Mouse (Mus musculus) natural killer cell, adult 2 months (primary cell): ENCODE measurements around the gene Mn1.

Experiments
- DNase-seq, 2 experiments: peaks; one replicate each; pipeline ENCODE4 v3.0.0; 2022; ENCODE audit warnings: low spot score in 2 of 2

The Mn1 gene

DNA sequence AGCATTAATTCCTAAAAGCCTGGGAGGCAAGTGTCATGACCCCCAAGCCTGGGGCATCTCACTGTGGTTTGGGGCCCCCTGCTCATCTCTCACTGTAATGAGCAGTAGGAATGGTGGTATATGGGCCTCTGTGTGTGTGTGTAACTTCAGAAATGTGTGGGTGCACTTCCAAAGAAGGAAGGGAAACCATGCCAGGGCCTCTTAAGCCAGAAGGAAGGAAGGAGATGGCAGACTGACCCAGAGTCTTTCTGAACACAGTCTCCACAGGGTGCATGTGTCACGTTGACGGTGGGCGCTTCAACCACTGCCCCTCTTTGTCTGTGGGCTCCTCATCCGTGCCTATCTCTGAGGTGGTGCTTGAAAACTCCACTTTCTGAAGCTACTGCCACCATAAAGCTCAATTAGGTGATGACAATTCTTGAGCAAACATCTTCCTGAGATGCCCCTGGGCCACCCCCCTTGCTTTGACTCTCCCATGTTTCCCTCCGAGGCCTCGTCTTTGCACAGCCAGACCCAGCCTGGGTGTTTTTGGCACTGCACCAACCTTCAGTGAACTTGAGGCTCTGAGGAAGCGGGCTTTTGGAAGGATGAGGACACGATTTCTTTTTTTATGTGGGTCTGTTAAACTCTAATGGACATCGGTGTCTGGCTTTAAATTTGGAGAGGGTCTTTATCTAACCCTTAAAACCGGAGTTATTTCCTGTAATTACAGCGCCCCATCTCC lies 14.0 kb downstream of the Mn1 start:
- DNase-seq: no peak

DNA sequence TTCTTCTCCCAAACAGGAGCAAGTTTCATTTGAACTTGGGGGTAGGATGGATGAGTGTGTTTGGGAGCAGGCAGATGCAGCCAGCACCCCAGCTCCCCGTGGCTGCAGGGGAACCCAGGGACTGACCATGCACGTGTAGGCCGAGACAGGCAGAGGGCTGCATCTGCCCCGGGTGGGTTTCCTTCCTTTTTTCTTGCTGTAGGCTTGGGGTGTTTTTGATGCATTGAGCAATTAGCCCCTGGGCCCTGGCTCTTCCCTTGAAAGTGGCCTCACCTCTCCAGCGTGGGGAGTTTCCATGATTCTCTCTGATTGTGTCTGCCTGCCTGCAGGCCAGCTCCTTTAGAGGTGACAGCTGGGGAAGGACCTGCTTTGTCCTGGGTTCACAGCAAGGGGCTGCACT lies 15.7 kb downstream of the Mn1 start:
- DNase-seq: no peak

DNA sequence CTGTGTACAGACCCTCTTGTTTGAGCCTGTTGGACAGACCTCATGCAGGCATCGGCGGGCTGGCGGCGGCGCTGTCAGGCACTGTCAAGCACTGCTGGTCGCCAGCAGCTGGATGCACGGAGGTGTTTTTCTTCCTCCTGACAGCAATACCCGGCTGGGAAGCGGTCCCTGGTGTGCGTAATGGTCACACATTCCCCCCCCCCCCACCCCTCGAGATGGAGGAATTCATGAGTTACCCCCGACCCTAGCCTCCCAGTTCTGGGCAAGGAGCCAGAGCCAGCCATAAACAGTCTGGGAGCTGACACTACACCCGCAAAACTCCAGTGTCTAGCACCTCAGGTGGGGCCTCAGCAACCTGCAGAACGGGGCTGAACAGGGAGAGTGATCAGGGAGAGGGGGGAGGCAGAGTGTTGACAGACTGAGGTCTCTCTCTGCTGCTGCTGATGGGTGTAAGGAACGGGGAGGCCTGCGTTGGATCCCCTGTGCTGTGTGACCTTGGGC lies 17.2 kb downstream of the Mn1 start:
- no peak for DNase-seq

DNA sequence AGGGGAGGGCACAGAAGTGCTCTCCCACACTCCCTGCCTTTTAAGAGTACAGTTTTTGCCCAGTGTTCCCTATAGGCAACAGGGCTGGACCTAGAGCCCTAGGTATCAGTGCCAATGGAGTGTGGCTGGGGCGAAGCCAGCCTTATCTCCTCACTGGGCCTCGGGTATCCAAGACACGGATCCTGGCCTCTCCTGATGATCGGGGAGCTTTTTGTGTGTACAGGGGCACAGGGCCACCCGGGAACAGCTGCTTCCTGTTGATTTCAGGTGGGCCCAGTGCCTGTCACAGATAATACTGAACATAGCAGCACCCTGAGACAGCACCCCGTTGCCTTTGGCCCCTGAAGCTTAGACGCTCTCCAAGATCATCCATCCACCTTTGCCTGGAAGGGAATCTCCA lies 19.1 kb downstream of the Mn1 start:
- no peak for DNase-seq

DNA sequence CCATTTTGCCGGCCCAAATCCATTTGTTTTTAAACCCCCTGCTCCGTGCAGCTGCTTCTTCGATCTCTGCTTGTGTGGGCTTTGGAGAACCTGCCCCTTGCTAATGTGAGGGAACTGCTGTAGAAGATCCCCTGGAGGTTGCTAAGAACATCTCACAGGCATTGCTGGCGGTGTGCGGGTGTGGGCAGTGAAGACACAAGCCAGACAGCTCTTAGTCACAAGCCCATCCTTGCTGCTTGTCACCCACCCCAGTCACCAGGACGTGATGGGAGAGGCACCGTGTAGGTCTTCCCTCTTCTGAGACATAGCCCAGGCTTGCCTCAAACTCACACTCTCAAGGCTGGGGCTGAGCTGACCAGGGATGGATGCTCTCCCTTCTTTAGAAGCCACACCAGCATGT lies 20.0 kb downstream of the Mn1 start:
- DNase-seq: no peak

DNA sequence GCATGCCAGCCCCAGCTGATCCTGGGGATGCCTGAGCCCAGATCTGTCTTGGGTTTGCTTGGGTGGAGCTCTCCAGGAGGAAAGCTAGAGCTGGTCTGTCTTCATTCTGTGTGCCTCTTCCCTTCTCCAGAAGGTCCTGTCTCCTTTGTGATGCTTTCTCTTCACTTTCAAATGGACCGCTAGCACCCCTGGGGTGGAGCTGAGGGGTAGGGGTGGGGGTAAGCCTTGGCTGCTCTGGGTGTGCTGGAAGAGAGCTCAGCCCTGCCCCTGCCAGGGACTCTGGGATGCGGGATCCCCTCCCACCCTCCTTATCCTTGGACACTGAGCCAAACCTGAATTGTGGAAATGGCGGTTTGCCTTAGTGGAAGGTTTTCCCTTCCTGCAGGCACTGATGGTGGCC lies 21.2 kb downstream of the Mn1 start:
- no peak for DNase-seq

DNA sequence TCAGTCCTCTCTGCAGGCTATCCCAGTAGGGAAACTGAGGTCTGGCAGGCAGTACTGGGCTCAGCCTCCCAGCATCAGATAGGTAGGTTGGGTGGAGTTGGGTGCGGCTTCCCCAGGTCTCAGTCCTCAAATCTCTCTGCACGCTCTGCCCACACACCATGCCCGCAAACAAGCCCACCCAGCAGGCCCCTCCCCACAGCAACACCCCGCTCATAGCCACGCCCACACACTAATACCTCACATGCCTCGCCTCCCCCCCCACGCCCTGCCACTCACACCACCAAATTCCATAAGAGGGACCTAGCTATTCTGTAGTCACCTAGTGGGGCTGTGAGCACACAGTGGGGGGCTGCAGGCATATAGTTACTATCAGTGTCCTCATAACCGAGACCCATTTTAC lies 21.7 kb downstream of the Mn1 start:
- DNase-seq: no peak

DNA sequence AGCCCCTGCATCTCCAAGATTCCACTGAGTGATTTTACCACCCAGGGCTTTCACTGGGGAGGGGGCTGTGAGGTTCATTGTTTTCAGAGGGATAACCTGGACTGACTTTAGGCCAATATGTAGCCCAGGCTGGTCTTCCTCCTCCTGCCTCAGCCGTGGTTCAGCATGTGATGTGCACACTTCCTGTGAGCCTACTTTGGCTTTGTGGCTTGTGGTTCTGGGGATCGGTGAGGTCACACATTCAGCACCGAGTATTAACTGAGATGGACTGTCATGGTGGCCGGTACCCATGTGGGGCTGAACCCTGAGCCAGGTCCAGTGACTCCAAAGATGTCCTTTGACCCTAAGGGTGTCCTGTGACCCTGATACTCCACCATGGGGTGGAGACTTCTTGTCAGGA lies 23.1 kb downstream of the Mn1 start:
- DNase-seq: peak in 1 of 2 experiments; percentile 26

DNA sequence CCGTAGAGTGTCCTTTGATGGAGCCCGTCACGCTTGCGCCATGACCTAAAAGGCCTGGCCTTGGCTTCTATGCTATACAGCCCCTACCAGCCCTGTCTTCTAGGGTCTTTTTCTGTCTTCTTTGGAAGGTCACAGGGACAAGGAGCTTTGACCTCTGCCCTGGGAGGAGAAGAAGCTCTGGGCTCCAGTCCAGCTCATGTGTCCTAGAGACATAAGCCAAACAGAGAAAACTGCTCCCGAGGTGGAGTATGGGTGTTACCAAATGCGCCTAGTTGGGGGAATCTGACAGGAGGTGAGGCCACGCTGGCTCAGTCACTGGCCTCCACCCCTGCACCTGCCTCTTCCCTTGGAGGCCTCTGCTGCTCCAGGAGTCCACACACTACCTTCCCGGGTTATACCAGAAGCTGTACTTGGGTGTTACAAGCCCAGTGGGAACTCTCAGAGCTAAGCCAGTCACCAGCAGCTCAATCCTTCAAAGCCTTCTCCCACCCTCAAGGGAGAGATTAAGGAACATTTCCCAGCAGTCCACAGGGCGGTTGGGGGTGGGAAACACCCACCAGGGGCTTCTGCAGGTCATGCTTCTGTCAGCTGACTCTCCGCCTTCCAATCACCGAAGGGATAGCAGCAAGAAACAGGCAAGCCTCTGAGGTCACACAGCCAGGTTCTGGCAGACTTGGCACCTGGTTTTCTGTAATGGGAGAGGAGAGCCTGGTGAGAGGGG lies 25.1 kb downstream of the Mn1 start:
- DNase-seq: no peak

DNA sequence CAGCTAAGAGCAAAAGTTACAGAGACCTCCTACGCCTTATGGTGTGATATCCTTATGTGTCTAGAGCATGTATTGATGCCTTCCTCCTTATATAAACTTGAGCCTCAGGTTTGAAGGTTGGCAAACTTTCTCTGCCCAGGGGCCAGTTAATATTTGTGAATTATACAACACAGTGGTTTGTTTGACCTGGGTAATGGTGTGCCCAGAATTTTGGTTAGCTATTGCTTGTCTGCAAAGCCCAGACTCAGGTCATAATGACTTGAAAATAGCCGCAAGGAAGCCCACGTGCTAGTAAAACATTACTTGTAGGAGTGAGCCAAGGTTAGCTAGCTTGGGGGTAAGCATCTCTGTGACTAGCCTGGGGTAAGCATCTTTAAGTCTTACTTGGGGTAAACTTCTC lies 26.5 kb downstream of the Mn1 start:
- DNase-seq: no peak

DNA sequence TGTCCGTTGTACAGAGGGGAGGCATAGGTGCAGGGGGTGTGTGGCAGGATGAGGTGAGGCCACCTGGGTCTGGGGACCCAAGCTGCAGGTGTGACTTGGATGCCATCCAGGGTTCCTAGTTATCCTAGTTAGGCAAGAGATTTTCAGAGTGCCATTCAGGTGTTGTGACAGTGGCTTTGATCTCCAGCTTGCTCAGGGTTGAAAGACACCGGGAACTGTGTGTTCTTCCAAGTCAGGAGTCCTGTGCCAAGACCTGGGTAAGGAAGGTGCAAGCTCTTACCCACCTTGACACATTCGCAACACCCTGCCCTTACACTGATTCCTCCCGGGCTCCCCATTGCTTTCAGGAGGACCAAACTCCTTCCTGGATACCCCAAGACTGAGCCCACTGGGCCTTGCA lies 27.2 kb downstream of the Mn1 start:
- no peak for DNase-seq

DNA sequence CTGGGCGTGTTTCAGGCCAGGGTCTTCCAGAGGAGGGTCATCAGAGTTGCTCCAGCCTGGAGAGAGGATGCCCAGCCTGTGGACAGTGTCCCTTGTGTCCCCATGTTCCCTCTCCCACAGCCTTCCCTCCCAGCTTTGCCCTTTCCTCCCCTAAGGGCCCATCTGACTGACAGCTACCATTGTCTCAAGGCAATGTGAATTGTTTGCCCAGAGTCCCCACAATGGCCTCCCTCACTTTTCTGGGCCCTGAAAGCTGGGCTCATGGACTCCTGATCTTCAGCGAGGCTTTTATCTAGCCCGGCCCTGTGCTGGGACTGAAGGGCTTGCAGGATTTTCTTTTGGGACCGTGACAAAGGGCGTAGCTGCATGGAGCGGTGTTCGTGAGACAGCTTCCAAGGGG lies 29.5 kb downstream of the Mn1 start:
- DNase-seq: no peak

DNA sequence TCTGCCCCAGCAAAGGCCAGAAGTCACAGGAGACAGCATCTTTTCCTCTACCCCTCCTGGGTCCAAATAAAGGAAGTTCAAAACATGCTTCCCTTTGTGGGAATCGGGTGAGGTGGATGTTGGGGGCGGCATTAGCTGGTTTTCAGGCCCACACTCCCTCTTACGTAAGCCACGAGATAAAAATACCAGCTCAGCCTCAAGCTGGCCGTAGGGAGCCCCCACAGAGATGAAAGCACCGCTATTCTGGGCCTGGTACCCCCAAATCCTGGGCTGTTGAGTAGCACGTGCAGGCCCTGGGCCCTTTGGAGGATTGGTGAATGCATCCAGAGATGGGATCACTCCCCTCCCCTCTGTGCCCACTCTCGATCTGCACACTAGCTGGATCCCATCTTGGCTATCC lies 32.5 kb downstream of the Mn1 start:
- DNase-seq: no peak

DNA sequence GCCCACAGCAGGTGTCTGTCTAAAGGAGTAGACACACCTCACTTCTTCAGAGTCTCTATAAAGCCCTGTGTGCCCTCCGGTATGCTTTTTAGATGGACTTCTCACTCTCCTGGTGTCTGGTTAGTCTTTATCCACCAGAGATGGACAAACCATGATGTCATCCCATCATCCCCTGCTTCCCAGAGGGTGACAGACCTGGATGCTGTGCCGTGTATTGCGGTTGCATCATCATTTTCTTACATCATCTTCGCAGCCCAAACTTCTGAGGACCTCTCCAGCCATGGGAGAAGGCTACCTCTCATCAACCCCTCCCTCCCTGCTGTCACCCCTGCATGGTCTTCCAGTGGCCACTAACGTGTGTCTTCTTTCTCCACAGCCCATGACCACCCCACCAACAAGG lies 37.1 kb downstream of the Mn1 start:
- DNase-seq: no peak

DNA sequence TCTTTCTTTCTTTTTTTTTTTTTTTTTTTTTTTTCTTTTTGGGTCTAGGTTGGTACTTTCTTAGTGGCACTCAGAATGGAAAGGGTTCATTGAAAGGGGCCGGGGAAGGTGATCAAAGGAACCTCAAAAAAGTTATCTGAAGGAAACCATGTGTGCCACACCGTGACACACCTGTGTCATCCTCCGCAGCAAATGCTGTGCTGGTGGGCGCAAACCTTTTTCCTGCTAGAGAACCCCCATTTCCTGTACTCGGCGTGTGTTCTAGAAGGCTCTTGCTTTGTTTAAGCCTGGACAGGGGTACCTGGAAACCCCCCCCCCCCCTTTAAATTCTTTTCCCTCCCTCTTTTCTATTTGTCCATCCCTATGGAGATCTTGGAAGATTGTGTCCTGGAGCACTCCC lies 37.7 kb downstream of the Mn1 start:
- no peak for DNase-seq

DNA sequence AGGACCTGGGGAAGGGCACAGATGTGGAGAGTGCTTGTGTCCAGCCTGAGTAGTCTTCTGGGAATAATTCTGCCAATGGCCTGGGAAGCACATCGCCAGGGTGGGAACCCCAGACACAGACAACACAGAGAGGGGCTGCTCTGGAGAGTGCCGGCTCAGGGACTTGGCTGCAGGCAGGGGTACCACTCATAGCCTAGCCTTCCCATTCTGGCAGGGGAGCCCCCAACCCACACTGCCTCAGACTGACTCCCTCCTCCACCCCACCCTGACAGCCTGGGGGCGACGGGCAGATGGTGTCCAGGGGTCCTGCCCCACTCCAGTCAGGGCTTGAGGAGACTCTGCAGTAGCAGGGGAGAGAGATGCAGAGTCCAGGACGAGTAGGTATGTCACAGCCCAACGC lies 41.5 kb downstream of the Mn1 start:
- no peak for DNase-seq

DNA sequence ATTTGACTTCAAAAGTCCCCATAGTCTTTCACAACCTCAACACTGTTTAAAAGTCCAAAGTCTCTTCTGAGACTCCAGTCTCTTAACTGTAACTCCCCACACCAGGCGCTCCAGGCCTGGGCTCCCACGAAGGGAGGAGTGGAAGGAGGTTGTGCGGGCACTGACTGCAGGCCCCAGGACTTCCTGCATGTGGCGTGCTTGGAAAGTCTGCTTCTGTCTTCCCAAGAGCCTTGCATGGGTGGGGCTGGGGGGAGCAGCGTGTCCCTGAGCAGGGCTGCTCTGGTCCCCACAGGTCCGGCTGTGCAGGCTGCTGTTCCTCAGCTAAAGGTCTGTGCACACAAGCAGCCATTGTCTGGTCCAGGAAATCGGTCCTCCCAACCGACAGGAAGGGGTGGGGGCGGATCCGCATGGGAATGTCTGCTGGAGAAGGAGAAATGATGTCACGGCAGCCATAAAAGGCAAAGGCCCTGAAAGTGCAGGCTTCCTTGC lies 48.7 kb downstream of the Mn1 start:
- no peak for DNase-seq

DNA sequence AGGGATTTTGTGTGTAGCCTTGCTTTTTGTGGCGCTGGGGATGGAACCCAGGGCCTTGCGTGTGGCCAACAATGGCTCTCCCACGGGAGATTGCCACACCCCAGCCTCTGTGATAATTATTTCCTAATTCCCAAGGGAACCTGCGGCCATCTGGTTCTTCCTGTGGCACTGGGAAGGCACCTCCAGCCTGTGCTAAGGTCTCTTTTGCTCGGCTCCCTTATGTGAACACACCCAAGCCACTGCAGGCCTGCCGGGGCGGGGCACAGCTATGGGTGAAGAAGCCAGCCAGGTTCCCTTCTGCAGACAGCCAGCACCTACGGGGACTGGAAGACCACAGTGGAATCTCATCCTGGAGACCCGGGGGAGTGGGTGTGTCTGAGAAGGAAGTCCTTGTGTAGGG lies 49.3 kb downstream of the Mn1 start:
- DNase-seq: no peak

DNA sequence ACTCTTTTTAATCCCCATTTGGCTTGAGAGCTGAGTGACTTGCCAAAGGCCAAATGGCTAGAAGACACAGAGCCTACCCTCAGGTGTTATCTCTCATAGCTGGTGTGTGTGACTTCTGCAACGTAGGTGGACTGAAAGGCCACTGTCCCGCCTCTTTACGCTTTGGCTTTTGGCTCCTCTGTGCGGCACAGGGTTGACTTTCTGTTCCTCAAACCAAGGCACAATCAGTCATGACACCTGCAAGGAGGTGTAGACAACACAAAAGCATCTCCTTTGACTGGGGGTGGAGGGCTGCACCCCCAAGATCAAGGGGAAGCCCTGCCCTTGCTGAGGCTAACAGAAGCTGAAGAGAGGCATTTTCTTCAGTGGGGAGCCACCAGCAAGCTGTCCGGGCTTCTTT lies 50.5 kb downstream of the Mn1 start:
- peak in 1 of 2 experiments; percentile 10 for DNase-seq

DNA sequence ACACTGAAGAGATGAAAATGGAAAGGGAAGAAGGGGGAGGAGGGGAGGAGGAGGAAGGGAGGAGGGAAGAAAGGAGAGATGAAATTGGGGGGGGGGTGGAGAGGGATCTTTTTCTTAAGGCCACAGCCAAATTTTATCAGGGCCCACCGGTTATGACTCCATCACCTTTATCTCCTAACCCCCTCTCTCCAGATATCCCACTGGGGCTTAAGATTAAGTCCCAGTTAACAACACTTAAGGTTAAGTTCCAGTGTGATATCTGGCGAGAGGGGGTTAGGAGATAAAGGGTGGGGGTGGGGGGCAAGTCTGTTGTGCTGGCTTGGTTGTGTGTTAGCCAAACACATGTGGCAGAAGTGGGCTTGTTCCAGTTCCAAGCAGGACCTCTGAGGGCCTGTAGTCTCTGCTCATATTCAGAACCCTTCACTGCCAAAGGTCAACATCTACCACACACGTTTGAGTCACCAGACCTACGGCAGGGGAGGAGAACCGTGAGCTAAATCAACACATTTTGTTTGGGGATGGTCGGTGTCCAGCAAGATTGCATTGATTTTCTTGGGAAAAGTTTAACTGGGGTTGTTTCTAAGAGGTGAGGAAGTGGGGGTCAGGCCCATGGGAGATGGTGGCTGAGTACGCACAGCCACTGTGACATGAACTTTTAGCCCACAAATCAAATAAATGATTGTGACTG lies 52.2 kb downstream of the Mn1 start:
- no peak for DNase-seq

DNA sequence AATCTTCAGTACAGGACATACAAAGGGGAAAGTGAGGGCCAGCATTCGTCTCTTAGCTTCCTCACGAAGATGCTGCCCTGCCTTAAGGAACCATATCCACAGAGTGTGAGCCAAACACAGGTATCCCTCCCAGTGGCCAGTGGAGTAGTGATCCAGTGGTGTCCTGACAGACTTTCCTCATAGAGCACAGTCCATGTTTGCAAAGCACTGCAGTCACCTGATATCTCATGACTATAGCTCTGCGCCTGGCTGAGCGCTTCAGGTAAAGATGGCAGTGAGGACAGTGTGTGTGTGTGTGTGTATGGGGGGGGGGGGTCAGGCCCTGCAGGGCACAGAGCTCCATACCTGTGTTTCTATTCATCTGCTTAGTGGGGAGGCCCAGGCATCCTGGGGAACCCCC lies 53.7 kb downstream of the Mn1 start:
- no peak for DNase-seq

DNA sequence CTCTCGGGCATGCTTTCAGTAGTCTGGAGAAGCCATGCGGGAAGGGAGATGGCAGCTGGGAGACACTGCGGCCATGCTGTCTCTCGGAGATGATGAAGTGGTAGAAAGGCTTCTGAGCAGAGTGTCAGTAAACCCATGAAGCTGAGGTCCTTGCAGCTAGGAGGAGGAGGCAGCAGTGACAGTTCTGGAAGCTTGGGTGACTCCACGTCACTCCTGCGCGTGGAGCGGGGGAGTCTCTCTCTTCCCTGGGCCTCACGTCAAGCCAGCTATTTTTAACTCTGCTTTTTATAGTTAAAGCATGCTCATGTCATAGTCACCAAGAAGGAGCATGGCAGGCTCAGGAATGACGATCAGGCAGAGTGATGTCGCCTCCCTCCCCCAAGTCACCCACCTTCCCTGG lies 56.3 kb downstream of the Mn1 start:
- DNase-seq: no peak

DNA sequence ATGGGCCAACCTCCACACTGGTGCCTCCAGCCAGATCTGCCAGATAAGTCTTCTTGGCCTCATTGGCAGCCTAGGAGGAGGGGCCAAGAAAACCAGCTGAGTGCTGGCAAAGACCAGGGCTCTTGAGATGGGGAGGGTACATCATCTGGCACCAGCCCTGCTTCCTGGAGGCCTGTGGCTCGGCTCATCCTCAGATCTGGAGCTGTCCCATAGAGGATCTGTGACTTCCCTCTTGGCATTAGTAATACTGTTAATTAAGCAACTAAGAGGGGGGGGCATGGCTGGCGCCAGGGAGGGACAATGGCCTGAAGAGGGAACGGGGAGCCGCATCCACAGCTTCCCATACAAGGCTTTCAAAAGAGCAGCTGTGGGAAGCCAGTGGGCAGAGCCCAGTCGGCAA lies 58.6 kb downstream of the Mn1 start:
- DNase-seq: no peak
